Mouse (Mus musculus): ENCODE data around the gene Exog.

DNA sequence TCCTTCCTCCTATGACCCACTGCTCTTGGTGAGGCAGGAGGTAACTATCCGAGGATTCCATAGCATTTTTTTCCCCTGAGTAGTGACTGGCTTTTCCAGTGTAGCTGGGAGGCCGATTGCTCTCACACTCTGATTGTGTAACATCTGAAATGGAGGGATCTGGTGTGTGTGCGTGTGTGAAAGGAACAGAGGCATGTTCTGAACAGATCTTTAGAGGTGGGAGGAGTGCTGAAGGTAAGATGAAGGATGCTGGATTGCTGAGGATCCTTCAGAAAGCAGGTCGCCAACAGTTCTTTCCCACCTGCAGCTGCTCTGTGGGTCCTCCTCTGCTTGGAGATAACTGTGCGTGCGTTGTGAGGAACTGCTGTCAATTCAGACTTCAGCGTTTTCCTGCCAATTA lies 43.4 kb upstream of the Exog start:
- TF ChIP-seq CTCF (IDR thresholded peaks at IDR 0.05; ENCODE audit: low read depth, low read length) (no peak), GATA1 (IDR thresholded peaks at IDR 0.05; ENCODE audit: borderline replicate concordance, low read length) (no peak), TAL1 (conservative IDR thresholded peaks at IDR 0.05; ENCODE audit: low read depth, low read length) (no peak)

Measured in G1E (cell line).